Mouse (Mus musculus) CH12.LX (cell line): Measurements from ENCODE around the gene Asxl1. TPM values are rescaled to one million over a fixed set of nuclear protein-coding genes. Genes with fewer than 3 reads are reported as not detected.

ENCODE experiments used
- DNase-seq: peaks from one replicate; pipeline ENCODE4 v3.0.0-alpha.2; 2013; ENCODE audit errors: extremely low read depth
- H3K27ac ChIP-seq: 2 replicates; pipeline ENCODE4 v1.5.1; 2012; ENCODE audit warnings: low read depth, mild to moderate bottlenecking, control low read depth, moderate library complexity; ENCODE audit not compliant: insufficient read depth
- H3K27me3 ChIP-seq: replicated peaks from 2 replicates; pipeline ENCODE3; 2012; ENCODE audit warnings: inconsistent platforms
- H3K36me3 ChIP-seq, 2 experiments: replicated peaks in 1 of 2; 2 replicates each; pipeline versions ENCODE3 to v1.6.1; 2012; ENCODE audit warnings: inconsistent platforms in 1 of 2, low read length in 1 of 2, mild to moderate bottlenecking in 1 of 2, mixed read lengths in 1 of 2, moderate library complexity in 1 of 2; ENCODE audit not compliant: control insufficient read depth in 1 of 2, insufficient read depth in 1 of 2
- H3K4me1 ChIP-seq, 2 experiments: 2 replicates each; pipeline ENCODE4 v1.6.1; 2012; ENCODE audit warnings: inconsistent platforms in 1 of 2, moderate library complexity in 1 of 2; ENCODE audit not compliant: insufficient read depth in 2 of 2, control insufficient read depth in 1 of 2
- H3K4me2 ChIP-seq: 2 replicates; pipeline ENCODE4 v1.6.1; 2012; ENCODE audit warnings: low read depth, mild to moderate bottlenecking, control low read depth; ENCODE audit not compliant: poor library complexity, insufficient read depth, severe bottlenecking
- H3K4me3 ChIP-seq, 3 experiments: fragments of 150-350 bp in 1 of 3; sonication (generic) in 1 of 3; replicated peaks in 1 of 3; 2 replicates each; pipeline versions ENCODE3 to v1.5.1; 2011 to 2012; ENCODE audit warnings: low read depth in 2 of 3, low read length in 2 of 3, mild to moderate bottlenecking in 2 of 3, moderate library complexity in 2 of 3, control low read depth in 1 of 3, improper control_type of control experiment in 1 of 3, inconsistent platforms in 1 of 3, mixed read lengths in 1 of 3; ENCODE audit not compliant: poor library complexity in 1 of 3
- H3K79me2 ChIP-seq: replicated peaks from 2 replicates; pipeline ENCODE4 v1.6.1; 2012; ENCODE audit warnings: mild to moderate bottlenecking, moderate library complexity; ENCODE audit not compliant: control insufficient read depth, poor library complexity, insufficient read depth, severe bottlenecking; ENCODE audit errors: extremely low read depth
- H3K9ac ChIP-seq: 2 replicates; pipeline ENCODE4 v1.6.1; 2012; ENCODE audit warnings: low read depth, mild to moderate bottlenecking, control low read depth, moderate library complexity; ENCODE audit not compliant: insufficient read depth
- H3K9me3 ChIP-seq: replicated peaks from 2 replicates; pipeline ENCODE3; 2012; ENCODE audit warnings: low read length, inconsistent platforms, mixed read lengths
- CHD1 ChIP-seq: IDR thresholded peaks from 2 replicates; pipeline ENCODE4 v1.6.1; 2012; ENCODE audit warnings: low read depth, low read length, improper control_type of control experiment, inconsistent platforms
- CTCF ChIP-seq, 2 experiments: IDR thresholded peaks in 1 of 2; conservative IDR thresholded peaks in 1 of 2; 2 replicates each; pipeline ENCODE4 v1.5.1; 2011 to 2012; ENCODE audit warnings: low read depth in 2 of 2, low read length in 2 of 2, improper control_type of control experiment in 1 of 2, inconsistent platforms in 1 of 2, mild to moderate bottlenecking in 1 of 2, moderate library complexity in 1 of 2
- E2F4 ChIP-seq: IDR thresholded peaks from 2 replicates; pipeline ENCODE4 v1.6.1; 2011; ENCODE audit warnings: low read depth, low read length, improper control_type of control experiment; ENCODE audit not compliant: insufficient replicate concordance
- ELF1 ChIP-seq: IDR thresholded peaks from 2 replicates; pipeline ENCODE4 v1.6.1; 2014; ENCODE audit warnings: low read depth, mild to moderate bottlenecking, inconsistent platforms, low read length, improper control_type of control experiment
- ETS1 ChIP-seq: conservative IDR thresholded peaks from 2 replicates; pipeline ENCODE4 v1.6.1; 2012; ENCODE audit warnings: low read depth, mild to moderate bottlenecking, inconsistent platforms, low read length, improper control_type of control experiment, moderate library complexity
- HCFC1 ChIP-seq: IDR thresholded peaks from 2 replicates; pipeline ENCODE4 v1.6.1; 2012; ENCODE audit warnings: low read depth, mild to moderate bottlenecking, inconsistent platforms, low read length, improper control_type of control experiment
- JUND ChIP-seq: conservative IDR thresholded peaks from 2 replicates; pipeline ENCODE4 v1.6.1; 2011; ENCODE audit warnings: low read depth, low read length, improper control_type of control experiment
- MAFK ChIP-seq: IDR thresholded peaks from 2 replicates; pipeline ENCODE4 v1.6.1; 2011; ENCODE audit warnings: low read length, improper control_type of control experiment; ENCODE audit not compliant: insufficient replicate concordance
- MAZ ChIP-seq: IDR thresholded peaks from 2 replicates; pipeline ENCODE4 v1.6.1; 2012; ENCODE audit warnings: low read depth, mild to moderate bottlenecking, inconsistent platforms, low read length, improper control_type of control experiment, moderate library complexity
- MXI1 ChIP-seq: IDR thresholded peaks from 2 replicates; pipeline ENCODE4 v1.6.1; 2011; ENCODE audit warnings: mild to moderate bottlenecking, low read depth, low read length, improper control_type of control experiment
- MYC ChIP-seq: IDR thresholded peaks from 2 replicates; pipeline ENCODE4 v1.6.1; 2011; ENCODE audit warnings: low read depth, mild to moderate bottlenecking, improper control_type of control experiment, low read length
- NELFE ChIP-seq: IDR thresholded peaks from 2 replicates; pipeline ENCODE4 v1.6.1; 2011; ENCODE audit warnings: low read depth, low read length, improper control_type of control experiment
- PAX5 ChIP-seq: IDR thresholded peaks from 2 replicates; pipeline ENCODE4 v1.6.1; 2012; ENCODE audit warnings: low read length, inconsistent platforms, mixed read lengths
- RCOR1 ChIP-seq: conservative IDR thresholded peaks from 2 replicates; pipeline ENCODE4 v1.6.1; 2012; ENCODE audit warnings: low read depth, mild to moderate bottlenecking, inconsistent platforms, low read length, improper control_type of control experiment
- TBP ChIP-seq: conservative IDR thresholded peaks from 2 replicates; pipeline ENCODE4 v1.6.1; 2011; ENCODE audit warnings: low read depth, low read length, improper control_type of control experiment
- TCF12 ChIP-seq: IDR thresholded peaks from 2 replicates; pipeline ENCODE4 v1.6.1; 2014; ENCODE audit warnings: low read depth, mild to moderate bottlenecking, inconsistent platforms, low read length, improper control_type of control experiment
- UBTF ChIP-seq: IDR thresholded peaks from 2 replicates; pipeline ENCODE4 v1.6.1; 2012; ENCODE audit warnings: low read depth, mild to moderate bottlenecking, inconsistent platforms, low read length, improper control_type of control experiment, moderate library complexity
- USF2 ChIP-seq: conservative IDR thresholded peaks from 2 replicates; pipeline ENCODE4 v1.6.1; 2011; ENCODE audit warnings: low read depth, low read length, improper control_type of control experiment
- ZKSCAN1 ChIP-seq: IDR thresholded peaks from 2 replicates; pipeline ENCODE4 v1.6.1; 2012; ENCODE audit warnings: low read depth, inconsistent platforms, low read length, improper control_type of control experiment, borderline replicate concordance
- ZMIZ1 ChIP-seq: IDR thresholded peaks from 2 replicates; pipeline ENCODE4 v1.6.1; 2012; ENCODE audit warnings: low read depth, mild to moderate bottlenecking, inconsistent platforms, low read length, improper control_type of control experiment
- ZNF384 ChIP-seq: IDR thresholded peaks from 2 replicates; pipeline ENCODE4 v1.6.1; 2012; ENCODE audit warnings: low read depth, low read length, improper control_type of control experiment, inconsistent platforms
- dilution Hi-C: fragments of 300-500 bp; cut with MboI; formaldehyde crosslinking; loops from 2 replicates; pipeline ENCODE4 v1.14.3; 2020; ENCODE audit warnings: low sequenced_read_pairs; ENCODE audit not compliant: extremely low pct_unique_long_range_greater_than_20kb, extremely low pct_ligation_motif_present
- in situ Hi-C: fragments of 300-500 bp; cut with MboI; formaldehyde crosslinking; loops from 3 replicates; pipeline ENCODE4 v1.14.3; 2019; ENCODE audit warnings: low sequenced_read_pairs, low pct_ligation_motif_present, low pct_unique_long_range_greater_than_20kb, mixed read lengths
- polyA plus RNA-seq: library from polyadenylated mRNA; unstranded; fragments of >175 nt; gene quantifications from 2 replicates; pipeline ENCODE4 v1.2.1, GENCODE M21; 2012; ENCODE audit warnings: low read depth; ENCODE audit not compliant: insufficient read length
- total RNA-seq, 2 experiments: library from RNA; depleted of rRNA; stranded (reverse); fragments of 300-350 nt in 1 of 2; fragments of >200 nt in 1 of 2; gene quantifications; 2 replicates each; pipeline ENCODE4 v1.2.3; 2012 to 2014

The Asxl1 gene
- total and polyA plus RNA-seq, 3 experiments = 12.7 to 31.1 (median 18.0) TPM

- H3K9ac ChIP-seq = no peak overlapping the region
- no peak for TF ChIP-seq UBTF
- dilution Hi-C loops = no loop called here
Observed at GRCm38 (mm10) chr2:153399166-153399565, 53.5 kb downstream of the Asxl1 start.

GRCm38 (mm10) chr2:153404062-153404461 is 58.4 kb downstream of the Asxl1 start:
- Histone ChIP-seq H3K4me3 (no peak overlapping the region), H3K27me3 (no peaks in the 10 kb centered on the region), H3K9ac (no peak overlapping the region), H3K27ac (no peak overlapping the region), H3K79me2 (no peaks in the 10 kb centered on the region), H3K4me2 (no peak overlapping the region), H3K4me1 (peaks cover 0 to 12% of the 10 kb centered on the region in 2 experiments; a peak in 2 of 4 replicates), H3K36me3 (peaks cover 43 to 74% of the 10 kb centered on the region in 2 experiments), H3K9me3 (no peaks in the 10 kb centered on the region)
- dilution Hi-C loops = no loop called here
- DNase-seq = no peak
- in situ Hi-C loops = no loop called here
- TF ChIP-seq MAZ (no peak), ZNF384 (no peak), ETS1 (no peak), MAFK (no peak), PAX5 (no peak), ZKSCAN1 (no peak), NELFE (no peak), HCFC1 (no peak), TCF12 (no peak), TBP (no peak), ELF1 (no peak), MXI1 (no peak), CTCF (conservative IDR thresholded peaks at IDR 0.05 in 1 of 2, IDR thresholded peaks at IDR 0.05 in 1 of 2; ENCODE audit: low read depth in 2 of 2, low read length in 2 of 2) (no peak), JUND (no peak), CHD1 (no peak), USF2 (no peak), MYC (no peak), RCOR1 (no peak), ZMIZ1 (no peak), E2F4 (no peak)

More at GRCm38 (mm10) chr2:153399166-153399565, 53.5 kb downstream of the Asxl1 start:
- peaks cover 4% of the 10 kb centered on the region for H3K9me3 ChIP-seq
- no peak overlapping the region for H3K27ac ChIP-seq
- H3K4me3 ChIP-seq = no peak overlapping the region
- no peak for DNase-seq
- H3K4me1 ChIP-seq = no peaks in the 10 kb centered on the region
- in situ Hi-C loops = loop anchor here (10.0 kb wide), 1 partner anchor 94 kb away; no protein-coding TSS in a partner anchor
- no peak overlapping the region for H3K4me2 ChIP-seq
- H3K79me2 ChIP-seq = 0 out of 2 replicates have a peak, but pooled peaks cover 2% of the 10 kb centered on the region
- H3K36me3 ChIP-seq = peaks cover 73 to 88% of the 10 kb centered on the region in 2 experiments
- H3K27me3 ChIP-seq = no peaks in the 10 kb centered on the region
